Comparison of ENCODE assay signal across 22 mouse cellular contexts in genomic region chr3:149196477-149197185, GRCm38 (mm10).
A peak's percentile ranks its signal among the peaks of the same experiment; 100 is the strongest.
DNase-seq lines count a peak whose midpoint lies in the region; ATAC-seq and TF ChIP-seq lines count a peak whose summit lies in the region.
"Had no signal": no experiment of that assay in that cellular context is flagged by ENCODE, and none has a peak within 500 bp of the region (broad histone marks: within the 10 kb centered on the region; RNA-seq: fewer than 3 reads in every experiment).

No protein-coding gene starts in this region.

- no peak overlapping the region for H3K9ac ChIP-seq in liver, embryonic 15.5 days
- H3K9ac ChIP-seq in kidney, embryonic 14.5 days (ENCODE audit: low read depth, low read length): no peak overlapping the region
- no peak overlapping the region for H3K9ac ChIP-seq in stomach, postnatal 0 days (ENCODE audit: low read length)
- no peak overlapping the region for H3K9ac ChIP-seq in forebrain, embryonic 12.5 days
- H3K9ac ChIP-seq: liver, embryonic 14.5 days; neural tube, embryonic 13.5 days had no signal

- no peak overlapping the region for H3K27ac ChIP-seq in liver, embryonic 15.5 days (replicated peaks)
- peak overlapping the region; percentile 77; the same call in 1 of the 2 replicates for H3K27ac ChIP-seq in kidney, embryonic 14.5 days (ENCODE audit: low read depth, low read length)
- H3K27ac ChIP-seq in stomach, postnatal 0 days (replicated peaks): no peak overlapping the region
- H3K27ac ChIP-seq in forebrain, embryonic 12.5 days: no peak overlapping the region
- H3K27ac ChIP-seq: heart, adult 2 months; liver, embryonic 14.5 days; neural tube, embryonic 13.5 days had no signal

- H3K4me1 ChIP-seq in liver, embryonic 15.5 days (replicated peaks): no peaks in the 10 kb centered on the region
- H3K4me1 ChIP-seq in kidney, embryonic 14.5 days (ENCODE audit: control insufficient read depth, insufficient read depth, low read length): no peaks in the 10 kb centered on the region
- H3K4me1 ChIP-seq in stomach, postnatal 0 days (replicated peaks; ENCODE audit: control insufficient read depth, insufficient read depth): no peaks in the 10 kb centered on the region
- no peaks in the 10 kb centered on the region for H3K4me1 ChIP-seq in forebrain, embryonic 12.5 days
- H3K4me1 ChIP-seq: neural tube, embryonic 13.5 days had no signal

- peak; percentile 62 for ATAC-seq in liver, embryonic 15.5 days (ENCODE audit: insufficient read depth)
- peak; percentile 91 for ATAC-seq in kidney, embryonic 14.5 days (ENCODE audit: low FRiP score, low TSS enrichment)
- ATAC-seq in stomach, postnatal 0 days (ENCODE audit: low FRiP score, low TSS enrichment): peak; percentile 53; the same call in 1 of the 2 replicates
- ATAC-seq in erythroid progenitor cell, adult 5-6 weeks (replicated peaks; ENCODE audit: low FRiP score, poor library complexity, severe bottlenecking): no peak
- ATAC-seq in forebrain, embryonic 12.5 days (ENCODE audit: low FRiP score): no peak
- ATAC-seq in megakaryocyte-erythroid progenitor cell, adult 5-6 weeks (replicated peaks; ENCODE audit: low FRiP score, low TSS enrichment, poor library complexity, severe bottlenecking): no peak

- H3K4me2 ChIP-seq in liver, embryonic 15.5 days: no peak overlapping the region
- no peak overlapping the region for H3K4me2 ChIP-seq in kidney, embryonic 14.5 days (replicated peaks; ENCODE audit: low read depth, low read length)
- H3K4me2 ChIP-seq in stomach, postnatal 0 days (replicated peaks; ENCODE audit: low read depth): no peak overlapping the region
- no peak overlapping the region for H3K4me2 ChIP-seq in forebrain, embryonic 12.5 days
- H3K4me2 ChIP-seq: neural tube, embryonic 13.5 days had no signal

- TF ChIP-seq CTCF in stomach, postnatal 0 days (IDR thresholded peaks at IDR 0.05; ENCODE audit: low read depth): 0 out of 2 replicates have a peak, but pooled peaks have one; percentile 15

- TF ChIP-seq EP300 in stomach, postnatal 0 days (optimal IDR thresholded peaks at IDR 0.05): no peak

- 58% methylated on average over 8 of the region's 8 CpGs for WGBS in liver, embryonic 15.5 days (ENCODE audit: insufficient replicate concordance)
- 62% methylated on average over 8 of the region's 8 CpGs for WGBS in kidney, embryonic 14.5 days
- 72% methylated on average over 8 of the region's 8 CpGs for WGBS in stomach, postnatal 0 days
- WGBS in forebrain, embryonic 12.5 days: 86% methylated on average over 8 of the region's 8 CpGs

- H3K9me3 ChIP-seq in liver, embryonic 15.5 days (replicated peaks): no peaks in the 10 kb centered on the region
- no peaks in the 10 kb centered on the region for H3K9me3 ChIP-seq in kidney, embryonic 14.5 days (ENCODE audit: control insufficient read depth, low read length)
- H3K9me3 ChIP-seq in stomach, postnatal 0 days (ENCODE audit: control insufficient read depth, low read length): no peaks in the 10 kb centered on the region
- no peaks in the 10 kb centered on the region for H3K9me3 ChIP-seq in forebrain, embryonic 12.5 days
- H3K9me3 ChIP-seq: neural tube, embryonic 13.5 days had no signal

- no peak for DNase-seq in liver
- DNase-seq in kidney, postnatal 36 days: peak; percentile 58 to 85
- DNase-seq in stomach, postnatal 0 days (ENCODE audit: low spot score): no peak
- DNase-seq: adrenal gland, postnatal 36 days; cerebellum, adult 11-12 months; cerebellum, postnatal 14 days; embryo, embryonic 11 days; gastrocnemius, postnatal 14 days; heart, adult 2 months; heart, postnatal 4 days; left cerebral cortex, postnatal 4 days; lung, postnatal 10 days; midbrain, embryonic 14.5 days; right cerebral cortex, adult 18-20 months had no signal

- no peaks in the 10 kb centered on the region for H3K27me3 ChIP-seq in liver, embryonic 15.5 days
- H3K27me3 ChIP-seq in kidney, embryonic 14.5 days (ENCODE audit: control insufficient read depth, insufficient read depth, low read length): no peaks in the 10 kb centered on the region
- no peaks in the 10 kb centered on the region for H3K27me3 ChIP-seq in stomach, postnatal 0 days (ENCODE audit: control insufficient read depth, insufficient read depth, low read length)
- no peaks in the 10 kb centered on the region for H3K27me3 ChIP-seq in forebrain, embryonic 12.5 days
- H3K27me3 ChIP-seq: CH12.LX; neural tube, embryonic 13.5 days had no signal

- no peak overlapping the region for H3K4me3 ChIP-seq in liver, embryonic 15.5 days (replicated peaks)
- no peak overlapping the region for H3K4me3 ChIP-seq in kidney, embryonic 14.5 days (ENCODE audit: low read length)
- H3K4me3 ChIP-seq in stomach, postnatal 0 days (ENCODE audit: low read depth, low read length): no peak overlapping the region
- H3K4me3 ChIP-seq in forebrain, embryonic 12.5 days (replicated peaks): no peak overlapping the region
- H3K4me3 ChIP-seq: heart, adult 2 months; neural tube, embryonic 13.5 days had no signal

- no peaks in the 10 kb centered on the region for H3K36me3 ChIP-seq in liver, embryonic 15.5 days (replicated peaks)
- no peaks in the 10 kb centered on the region for H3K36me3 ChIP-seq in kidney, embryonic 14.5 days (ENCODE audit: control insufficient read depth, insufficient read depth, low read length)
- no peaks in the 10 kb centered on the region for H3K36me3 ChIP-seq in stomach, postnatal 0 days (ENCODE audit: control insufficient read depth, insufficient read depth, low read length)
- no peaks in the 10 kb centered on the region for H3K36me3 ChIP-seq in forebrain, embryonic 12.5 days (replicated peaks)
- H3K36me3 ChIP-seq: neural tube, embryonic 13.5 days had no signal

Comparison
In these comparisons a context has a peak if more than half of its experiments do, and no peak if none do; other contexts are left out.
1. ATAC-seq: peak in liver, embryonic 15.5 days (single experiment), kidney, embryonic 14.5 days (single experiment) and stomach, postnatal 0 days (single experiment); none in erythroid progenitor cell, adult 5-6 weeks (single experiment), forebrain, embryonic 12.5 days (single experiment) and megakaryocyte-erythroid progenitor cell, adult 5-6 weeks (single experiment).
2. DNase-seq: peak in kidney, postnatal 36 days (2 of 2); none in liver (single experiment) and stomach, postnatal 0 days (single experiment).